Mouse (Mus musculus): Measurements from ENCODE around the gene Serpina12. TPM values are rescaled to one million over a fixed set of nuclear protein-coding genes. Genes with fewer than 3 reads are reported as not detected.
A peak's percentile ranks its signal among the peaks of the same experiment; 100 is the strongest.

The Serpina12 gene
- total and polyA plus RNA-seq, 2 experiments from 2014 or later: not detected

DNA sequence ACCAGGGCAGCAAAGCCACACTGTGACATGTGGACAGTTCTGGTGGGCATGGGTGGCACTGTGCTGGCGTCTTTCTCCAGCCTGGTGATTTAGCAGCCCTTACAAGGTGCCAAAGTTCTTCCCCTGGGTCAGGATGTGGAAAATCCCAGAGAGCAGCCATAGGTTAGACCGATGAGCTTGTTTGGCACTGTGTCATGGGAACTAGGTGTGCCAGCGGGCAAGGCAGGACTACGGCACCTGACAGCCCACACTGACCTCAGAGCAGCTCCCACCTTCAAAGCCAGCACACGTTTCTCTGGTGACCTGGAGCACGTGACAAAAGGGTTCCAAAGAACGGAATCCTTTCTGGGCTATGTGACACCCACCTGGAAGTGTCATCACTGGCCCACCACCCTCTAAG, 13.3 kb upstream of the Serpina12 start:
- 63% methylated on average over 7 of the region's 7 CpGs for WGBS
- no peaks in the 10 kb centered on the region for H3K36me3 ChIP-seq (replicated peaks; ENCODE audit: control insufficient read depth, insufficient read depth, low read length)
- 0 out of 2 replicates have a peak, but pooled peaks cover 4% of the 10 kb centered on the region for H3K27me3 ChIP-seq (ENCODE audit: control insufficient read depth, insufficient read depth, low read length)
- H3K4me3 ChIP-seq (ENCODE audit: low read depth, low read length): no peak overlapping the region
- H3K4me1 ChIP-seq (ENCODE audit: control insufficient read depth, insufficient read depth): no peaks in the 10 kb centered on the region
- DNase-seq (ENCODE audit: low spot score) (no peak), ATAC-seq (ENCODE audit: insufficient read depth, low read depth) (no peak)
- H3K9ac ChIP-seq (replicated peaks; ENCODE audit: low read depth, low read length): no peak overlapping the region
- TF ChIP-seq CTCF (IDR thresholded peaks at IDR 0.05; ENCODE audit: low read depth) (no peak), EP300 (IDR thresholded peaks at IDR 0.05; ENCODE audit: low read depth) (no peak)
- no peak overlapping the region for H3K4me2 ChIP-seq (ENCODE audit: low read depth, low read length)
- no peak overlapping the region for H3K27ac ChIP-seq (ENCODE audit: low read depth)
- no peaks in the 10 kb centered on the region for H3K9me3 ChIP-seq (replicated peaks; ENCODE audit: control insufficient read depth, low read length)

DNA sequence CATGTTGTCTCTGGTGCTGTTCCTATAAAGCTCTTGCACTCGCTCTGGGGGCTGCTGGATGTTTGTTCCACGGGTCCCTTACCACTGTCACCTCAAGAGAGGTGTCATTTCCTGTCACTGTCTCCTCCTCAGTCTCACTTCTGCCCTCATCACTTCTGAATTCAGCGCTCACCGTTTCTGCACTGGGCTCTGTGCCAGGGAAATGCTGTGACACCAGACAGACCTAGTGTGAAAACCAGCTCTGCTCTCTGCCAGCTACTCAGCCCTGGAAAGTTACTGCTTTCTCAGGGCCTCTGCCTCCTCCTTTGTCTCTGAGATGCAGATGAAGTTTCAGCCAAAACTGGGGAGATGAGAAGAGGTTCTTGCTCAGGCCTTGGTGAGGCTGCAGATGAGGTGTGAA, 12.8 kb upstream of the Serpina12 start:
- no peaks in the 10 kb centered on the region for H3K36me3 ChIP-seq (replicated peaks; ENCODE audit: control insufficient read depth, insufficient read depth, low read length)
- H3K9me3 ChIP-seq (replicated peaks; ENCODE audit: control insufficient read depth, low read length): no peaks in the 10 kb centered on the region
- H3K4me2 ChIP-seq (ENCODE audit: low read depth, low read length): no peak overlapping the region
- no peaks in the 10 kb centered on the region for H3K4me1 ChIP-seq (ENCODE audit: control insufficient read depth, insufficient read depth)
- 0 out of 2 replicates have a peak, but pooled peaks cover 4% of the 10 kb centered on the region for H3K27me3 ChIP-seq (ENCODE audit: control insufficient read depth, insufficient read depth, low read length)
- TF ChIP-seq CTCF (IDR thresholded peaks at IDR 0.05; ENCODE audit: low read depth) (no peak), EP300 (IDR thresholded peaks at IDR 0.05; ENCODE audit: low read depth) (no peak)
- no peak overlapping the region for H3K4me3 ChIP-seq (ENCODE audit: low read depth, low read length)
- H3K9ac ChIP-seq (replicated peaks; ENCODE audit: low read depth, low read length): no peak overlapping the region
- no peak overlapping the region for H3K27ac ChIP-seq (ENCODE audit: low read depth)
- DNase-seq (ENCODE audit: low spot score): no peak
- 9% methylated on average over 4 of the region's 4 CpGs for WGBS
- peak; percentile 61; the same call in 1 of the 2 replicates for ATAC-seq (ENCODE audit: insufficient read depth, low read depth)

DNA sequence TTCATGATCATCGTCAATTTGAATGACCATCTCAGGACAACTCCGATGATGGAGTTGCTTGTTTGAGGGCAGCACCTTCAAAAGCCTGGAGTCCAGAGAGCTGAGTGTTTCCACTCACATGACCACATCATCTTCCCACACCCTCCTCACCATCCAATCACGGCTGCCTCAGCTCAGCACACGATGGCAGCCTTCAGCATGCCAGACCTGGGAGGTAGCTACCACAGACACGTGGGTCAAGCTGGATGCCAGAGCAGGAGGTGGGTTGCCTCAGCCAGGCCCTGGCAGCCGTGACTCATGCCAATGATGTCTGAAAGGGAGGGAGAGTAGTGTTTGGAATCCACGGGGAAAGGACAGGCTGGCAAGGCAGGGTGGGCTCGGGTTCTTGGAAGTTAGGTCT, 11.5 kb upstream of the Serpina12 start:
- H3K27ac ChIP-seq (ENCODE audit: low read depth): no peak overlapping the region
- no peak overlapping the region for H3K4me3 ChIP-seq (ENCODE audit: low read depth, low read length)
- H3K9ac ChIP-seq (replicated peaks; ENCODE audit: low read depth, low read length): no peak overlapping the region
- ATAC-seq (ENCODE audit: insufficient read depth, low read depth): no peak
- H3K4me2 ChIP-seq (ENCODE audit: low read depth, low read length): no peak overlapping the region
- TF ChIP-seq CTCF (IDR thresholded peaks at IDR 0.05; ENCODE audit: low read depth): no peak
- TF ChIP-seq EP300 (IDR thresholded peaks at IDR 0.05; ENCODE audit: low read depth): no peak
- H3K4me1 ChIP-seq (ENCODE audit: control insufficient read depth, insufficient read depth): no peaks in the 10 kb centered on the region
- no peaks in the 10 kb centered on the region for H3K9me3 ChIP-seq (replicated peaks; ENCODE audit: control insufficient read depth, low read length)
- WGBS: 64% methylated on average over 8 of the region's 8 CpGs
- 0 out of 2 replicates have a peak, but pooled peaks cover 4% of the 10 kb centered on the region for H3K27me3 ChIP-seq (ENCODE audit: control insufficient read depth, insufficient read depth, low read length)
- H3K36me3 ChIP-seq (replicated peaks; ENCODE audit: control insufficient read depth, insufficient read depth, low read length): no peaks in the 10 kb centered on the region
- DNase-seq (ENCODE audit: low spot score): no peak

DNA sequence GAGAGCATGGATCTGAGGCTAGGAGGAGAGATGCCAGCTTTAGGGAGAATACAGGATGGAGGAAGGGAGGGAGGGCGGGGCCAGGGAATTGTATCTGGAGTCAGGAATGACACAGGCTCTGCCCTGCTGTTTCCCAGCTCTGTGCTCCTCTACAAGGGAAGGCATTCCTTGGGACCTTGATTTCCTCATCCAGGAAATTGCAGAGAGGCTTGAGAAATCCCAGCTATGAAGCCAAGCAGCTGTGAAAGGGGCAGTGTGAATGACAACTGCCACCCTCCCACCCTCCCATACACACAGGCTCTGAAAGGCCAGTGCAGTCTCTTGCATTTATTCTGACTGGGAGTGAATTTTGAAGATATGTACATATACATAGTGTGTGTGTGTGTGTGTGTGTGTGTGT, 9.8 kb upstream of the Serpina12 start:
- Histone ChIP-seq H3K27me3 (ENCODE audit: control insufficient read depth, insufficient read depth, low read length) (0 out of 2 replicates have a peak, but pooled peaks cover 3% of the 10 kb centered on the region), H3K36me3 (replicated peaks; ENCODE audit: control insufficient read depth, insufficient read depth, low read length) (no peaks in the 10 kb centered on the region), H3K27ac (ENCODE audit: low read depth) (no peak overlapping the region), H3K4me1 (ENCODE audit: control insufficient read depth, insufficient read depth) (no peaks in the 10 kb centered on the region), H3K9me3 (replicated peaks; ENCODE audit: control insufficient read depth, low read length) (no peaks in the 10 kb centered on the region), H3K4me3 (ENCODE audit: low read depth, low read length) (no peak overlapping the region), H3K4me2 (ENCODE audit: low read depth, low read length) (no peak overlapping the region), H3K9ac (replicated peaks; ENCODE audit: low read depth, low read length) (no peak overlapping the region)
- peak; percentile 13 for DNase-seq (ENCODE audit: low spot score)
- TF ChIP-seq EP300 (IDR thresholded peaks at IDR 0.05; ENCODE audit: low read depth) (no peak), CTCF (IDR thresholded peaks at IDR 0.05; ENCODE audit: low read depth) (no peak)
- ATAC-seq (ENCODE audit: insufficient read depth, low read depth): no peak
- 13% methylated on average over 1 of the region's 1 CpGs for WGBS

DNA sequence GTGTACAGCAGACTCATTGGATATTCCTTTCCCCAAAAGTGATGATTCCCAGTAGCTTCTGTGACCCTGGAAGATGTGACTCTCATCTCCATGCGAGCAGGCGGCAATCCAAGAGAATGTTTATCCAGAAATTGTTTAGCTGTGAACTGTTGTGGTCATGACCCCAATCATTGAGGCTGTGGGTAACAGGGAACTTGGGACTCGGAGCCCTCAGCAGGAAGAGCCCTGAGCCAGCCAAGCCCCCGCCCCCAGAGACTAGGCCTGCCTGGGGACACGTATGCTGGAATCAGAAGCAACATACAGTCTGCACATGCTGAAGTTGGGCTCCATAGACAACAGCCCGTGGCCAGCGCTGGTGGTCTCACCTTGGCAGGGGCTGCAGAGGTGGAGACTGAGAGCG, 1.5 kb upstream of the Serpina12 start:
- 75% methylated on average over 8 of the region's 8 CpGs for WGBS

DNA sequence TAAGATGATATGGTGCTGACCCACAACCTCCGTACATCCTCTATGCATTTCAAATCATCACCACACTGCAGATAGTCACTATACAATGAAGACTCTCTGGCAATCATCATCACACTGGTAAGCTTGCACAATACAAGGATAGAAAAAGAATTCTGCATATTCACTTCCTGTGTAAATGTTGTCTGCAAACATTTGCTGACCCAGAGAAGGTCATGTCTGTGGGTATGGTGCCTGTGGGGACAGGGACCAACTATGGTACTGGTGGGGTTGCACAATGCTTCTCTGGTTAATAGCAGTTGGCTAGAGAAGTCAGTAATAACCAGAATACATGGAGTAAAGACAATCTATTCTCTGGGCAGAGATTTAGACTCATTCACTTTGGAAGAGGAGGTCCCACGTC, 1.5 kb downstream of the Serpina12 start:
- WGBS: 81% methylated on average over 2 of the region's 2 CpGs
- H3K4me1 ChIP-seq (ENCODE audit: control insufficient read depth, insufficient read depth): no peaks in the 10 kb centered on the region
- TF ChIP-seq EP300 (IDR thresholded peaks at IDR 0.05; ENCODE audit: low read depth) (no peak), CTCF (IDR thresholded peaks at IDR 0.05; ENCODE audit: low read depth) (no peak)

More for the DNA sequence above, 1.5 kb upstream of the Serpina12 start:
- Histone ChIP-seq H3K27me3 (ENCODE audit: control insufficient read depth, insufficient read depth, low read length) (no peaks in the 10 kb centered on the region), H3K4me2 (ENCODE audit: low read depth, low read length) (no peak overlapping the region), H3K4me3 (ENCODE audit: low read depth, low read length) (no peak overlapping the region), H3K9ac (replicated peaks; ENCODE audit: low read depth, low read length) (no peak overlapping the region), H3K9me3 (replicated peaks; ENCODE audit: control insufficient read depth, low read length) (no peaks in the 10 kb centered on the region), H3K4me1 (ENCODE audit: control insufficient read depth, insufficient read depth) (no peaks in the 10 kb centered on the region), H3K36me3 (replicated peaks; ENCODE audit: control insufficient read depth, insufficient read depth, low read length) (no peaks in the 10 kb centered on the region), H3K27ac (ENCODE audit: low read depth) (no peak overlapping the region)
- DNase-seq (ENCODE audit: low spot score) (no peak), ATAC-seq (ENCODE audit: insufficient read depth, low read depth) (no peak)
- TF ChIP-seq EP300 (IDR thresholded peaks at IDR 0.05; ENCODE audit: low read depth) (no peak), CTCF (IDR thresholded peaks at IDR 0.05; ENCODE audit: low read depth) (no peak)

More for the DNA sequence above, 1.5 kb downstream of the Serpina12 start:
- no peak for DNase-seq (ENCODE audit: low spot score)
- no peak overlapping the region for H3K9ac ChIP-seq (replicated peaks; ENCODE audit: low read depth, low read length)
- no peaks in the 10 kb centered on the region for H3K9me3 ChIP-seq (replicated peaks; ENCODE audit: control insufficient read depth, low read length)
- H3K36me3 ChIP-seq (replicated peaks; ENCODE audit: control insufficient read depth, insufficient read depth, low read length): no peaks in the 10 kb centered on the region
- ATAC-seq (ENCODE audit: insufficient read depth, low read depth): no peak
- H3K27ac ChIP-seq (ENCODE audit: low read depth): no peak overlapping the region
- no peak overlapping the region for H3K4me3 ChIP-seq (ENCODE audit: low read depth, low read length)
- no peak overlapping the region for H3K4me2 ChIP-seq (ENCODE audit: low read depth, low read length)
- no peaks in the 10 kb centered on the region for H3K27me3 ChIP-seq (ENCODE audit: control insufficient read depth, insufficient read depth, low read length)
